Mouse (Mus musculus): ENCODE measurements around the gene Trim66. TPM values are rescaled to one million over a fixed set of nuclear protein-coding genes. Genes with fewer than 3 reads are reported as not detected.

Trim66 gene
- polyA plus RNA-seq, 1 experiment from 2014 or later = not detected

GRCm38 (mm10) chr7:109468262-109468701 is 39.7 kb downstream of the Trim66 start:
- Histone ChIP-seq H3K4me2 (replicated peaks; ENCODE audit: low read depth, low read length) (no peak overlapping the region), H3K27me3 (ENCODE audit: insufficient read depth, low read length) (no peaks in the 10 kb centered on the region), H3K36me3 (ENCODE audit: insufficient read depth, low read length) (no peaks in the 10 kb centered on the region), H3K9me3 (ENCODE audit: low read length) (no peaks in the 10 kb centered on the region), H3K9ac (replicated peaks; ENCODE audit: low read length) (no peak overlapping the region), H3K4me3 (ENCODE audit: low read length) (no peak overlapping the region), H3K27ac (ENCODE audit: low read length) (no peak overlapping the region), H3K4me1 (ENCODE audit: insufficient read depth, low read length) (peaks cover 3% of the 10 kb centered on the region; the same call in 1 of the 2 replicates)
- WGBS = 23% methylated on average over 6 of the region's 6 CpGs
- ATAC-seq (ENCODE audit: low FRiP score, low TSS enrichment) = no peak

GRCm38 (mm10) chr7:109467591-109467990 is 40.3 kb downstream of the Trim66 start:
- 35% methylated on average over 2 of the region's 2 CpGs for WGBS
- peaks cover 3% of the 10 kb centered on the region; the same call in 1 of the 2 replicates for H3K4me1 ChIP-seq (ENCODE audit: insufficient read depth, low read length)
- H3K27me3 ChIP-seq (ENCODE audit: insufficient read depth, low read length) = no peaks in the 10 kb centered on the region
- no peaks in the 10 kb centered on the region for H3K36me3 ChIP-seq (ENCODE audit: insufficient read depth, low read length)
- H3K9me3 ChIP-seq (ENCODE audit: low read length) = no peaks in the 10 kb centered on the region
- H3K4me2 ChIP-seq (replicated peaks; ENCODE audit: low read depth, low read length) = no peak overlapping the region
- no peak overlapping the region for H3K4me3 ChIP-seq (ENCODE audit: low read length)
- no peak overlapping the region for H3K27ac ChIP-seq (ENCODE audit: low read length)
- no peak for ATAC-seq (ENCODE audit: low FRiP score, low TSS enrichment)
- no peak overlapping the region for H3K9ac ChIP-seq (replicated peaks; ENCODE audit: low read length)

- 89% methylated on average over 8 of the region's 8 CpGs for WGBS
- no peaks in the 10 kb centered on the region for H3K27me3 ChIP-seq (ENCODE audit: insufficient read depth, low read length)
- no peak overlapping the region for H3K4me2 ChIP-seq (replicated peaks; ENCODE audit: low read depth, low read length)
- H3K27ac ChIP-seq (ENCODE audit: low read length) = no peak overlapping the region
- no peak overlapping the region for H3K4me3 ChIP-seq (ENCODE audit: low read length)
- no peak for ATAC-seq (ENCODE audit: low FRiP score, low TSS enrichment)
- no peak overlapping the region for H3K9ac ChIP-seq (replicated peaks; ENCODE audit: low read length)
- H3K9me3 ChIP-seq (ENCODE audit: low read length) = no peaks in the 10 kb centered on the region
- no peaks in the 10 kb centered on the region for H3K4me1 ChIP-seq (ENCODE audit: insufficient read depth, low read length)
- H3K36me3 ChIP-seq (ENCODE audit: insufficient read depth, low read length) = no peaks in the 10 kb centered on the region
Measured at GRCm38 (mm10) chr7:109460698-109461097, 47.2 kb downstream of the Trim66 start.

- H3K9ac ChIP-seq (replicated peaks; ENCODE audit: low read length) = no peak overlapping the region
- H3K9me3 ChIP-seq (ENCODE audit: low read length) = no peaks in the 10 kb centered on the region
- H3K27me3 ChIP-seq (ENCODE audit: insufficient read depth, low read length) = no peaks in the 10 kb centered on the region
- H3K4me1 ChIP-seq (ENCODE audit: insufficient read depth, low read length) = no peaks in the 10 kb centered on the region
- H3K4me2 ChIP-seq (replicated peaks; ENCODE audit: low read depth, low read length) = no peak overlapping the region
- H3K4me3 ChIP-seq (ENCODE audit: low read length) = no peak overlapping the region
- no peaks in the 10 kb centered on the region for H3K36me3 ChIP-seq (ENCODE audit: insufficient read depth, low read length)
- H3K27ac ChIP-seq (ENCODE audit: low read length) = no peak overlapping the region
- no peak for ATAC-seq (ENCODE audit: low FRiP score, low TSS enrichment)
- 70% methylated on average over 5 of the region's 6 CpGs for WGBS
Measured at GRCm38 (mm10) chr7:109456563-109456962, 51.4 kb downstream of the Trim66 start.

- Histone ChIP-seq H3K9me3 (ENCODE audit: low read length) (no peaks in the 10 kb centered on the region), H3K9ac (replicated peaks; ENCODE audit: low read length) (no peak overlapping the region), H3K36me3 (ENCODE audit: insufficient read depth, low read length) (no peaks in the 10 kb centered on the region), H3K27me3 (ENCODE audit: insufficient read depth, low read length) (no peaks in the 10 kb centered on the region), H3K27ac (ENCODE audit: low read length) (no peak overlapping the region), H3K4me3 (ENCODE audit: low read length) (no peak overlapping the region), H3K4me1 (ENCODE audit: insufficient read depth, low read length) (no peaks in the 10 kb centered on the region), H3K4me2 (replicated peaks; ENCODE audit: low read depth, low read length) (no peak overlapping the region)
- 93% methylated on average over 2 of the region's 2 CpGs for WGBS
- ATAC-seq (ENCODE audit: low FRiP score, low TSS enrichment) = no peak
Measured at GRCm38 (mm10) chr7:109455748-109456147, 52.2 kb downstream of the Trim66 start.

GRCm38 (mm10) chr7:109454856-109455255 is 53.1 kb downstream of the Trim66 start:
- WGBS = 85% methylated on average over 9 of the region's 9 CpGs
- Histone ChIP-seq H3K4me3 (ENCODE audit: low read length) (no peak overlapping the region), H3K4me2 (replicated peaks; ENCODE audit: low read depth, low read length) (no peak overlapping the region), H3K9me3 (ENCODE audit: low read length) (no peaks in the 10 kb centered on the region), H3K27me3 (ENCODE audit: insufficient read depth, low read length) (no peaks in the 10 kb centered on the region), H3K9ac (replicated peaks; ENCODE audit: low read length) (no peak overlapping the region), H3K36me3 (ENCODE audit: insufficient read depth, low read length) (no peaks in the 10 kb centered on the region), H3K4me1 (ENCODE audit: insufficient read depth, low read length) (no peaks in the 10 kb centered on the region), H3K27ac (ENCODE audit: low read length) (no peak overlapping the region)
- ATAC-seq (ENCODE audit: low FRiP score, low TSS enrichment) = no peak

- Histone ChIP-seq H3K27ac (ENCODE audit: low read length) (no peak overlapping the region), H3K9ac (replicated peaks; ENCODE audit: low read length) (no peak overlapping the region), H3K4me1 (ENCODE audit: insufficient read depth, low read length) (no peaks in the 10 kb centered on the region), H3K36me3 (ENCODE audit: insufficient read depth, low read length) (no peaks in the 10 kb centered on the region), H3K4me2 (replicated peaks; ENCODE audit: low read depth, low read length) (no peak overlapping the region), H3K4me3 (ENCODE audit: low read length) (no peak overlapping the region), H3K27me3 (ENCODE audit: insufficient read depth, low read length) (no peaks in the 10 kb centered on the region), H3K9me3 (ENCODE audit: low read length) (no peaks in the 10 kb centered on the region)
- no peak for ATAC-seq (ENCODE audit: low FRiP score, low TSS enrichment)
- WGBS = 76% methylated on average over 2 of the region's 2 CpGs
Measured at GRCm38 (mm10) chr7:109448060-109448459, 59.9 kb downstream of the Trim66 start.

GRCm38 (mm10) chr7:109445012-109445411 is 62.9 kb downstream of the Trim66 start:
- Histone ChIP-seq H3K27me3 (ENCODE audit: insufficient read depth, low read length) (0 out of 2 replicates have a peak, but pooled peaks cover 3% of the 10 kb centered on the region), H3K36me3 (ENCODE audit: insufficient read depth, low read length) (no peaks in the 10 kb centered on the region), H3K27ac (ENCODE audit: low read length) (no peak overlapping the region), H3K4me1 (ENCODE audit: insufficient read depth, low read length) (no peaks in the 10 kb centered on the region), H3K4me3 (ENCODE audit: low read length) (no peak overlapping the region), H3K9me3 (ENCODE audit: low read length) (no peaks in the 10 kb centered on the region), H3K9ac (replicated peaks; ENCODE audit: low read length) (no peak overlapping the region), H3K4me2 (replicated peaks; ENCODE audit: low read depth, low read length) (no peak overlapping the region)
- no peak for ATAC-seq (ENCODE audit: low FRiP score, low TSS enrichment)
- 11% methylated on average over 6 of the region's 6 CpGs for WGBS

- no peak for ATAC-seq (ENCODE audit: low FRiP score, low TSS enrichment)
- Histone ChIP-seq H3K9ac (replicated peaks; ENCODE audit: low read length) (no peak overlapping the region), H3K36me3 (ENCODE audit: insufficient read depth, low read length) (no peaks in the 10 kb centered on the region), H3K9me3 (ENCODE audit: low read length) (no peaks in the 10 kb centered on the region), H3K27me3 (ENCODE audit: insufficient read depth, low read length) (peaks cover 16% of the 10 kb centered on the region), H3K4me3 (ENCODE audit: low read length) (no peak overlapping the region), H3K4me2 (replicated peaks; ENCODE audit: low read depth, low read length) (no peak overlapping the region), H3K4me1 (ENCODE audit: insufficient read depth, low read length) (peaks cover 15% of the 10 kb centered on the region), H3K27ac (ENCODE audit: low read length) (no peak overlapping the region)
- WGBS = 71% methylated on average over 5 of the region's 5 CpGs
Measured at GRCm38 (mm10) chr7:109442739-109443138, 65.2 kb downstream of the Trim66 start.

- WGBS = 85% methylated on average over 9 of the region's 9 CpGs
- Histone ChIP-seq H3K27ac (ENCODE audit: low read length) (no peak overlapping the region), H3K36me3 (ENCODE audit: insufficient read depth, low read length) (no peaks in the 10 kb centered on the region), H3K4me1 (ENCODE audit: insufficient read depth, low read length) (peaks cover 15% of the 10 kb centered on the region), H3K9ac (replicated peaks; ENCODE audit: low read length) (no peak overlapping the region), H3K4me3 (ENCODE audit: low read length) (no peak overlapping the region), H3K4me2 (replicated peaks; ENCODE audit: low read depth, low read length) (no peak overlapping the region), H3K27me3 (ENCODE audit: insufficient read depth, low read length) (peaks cover 16% of the 10 kb centered on the region), H3K9me3 (ENCODE audit: low read length) (no peaks in the 10 kb centered on the region)
- ATAC-seq (ENCODE audit: low FRiP score, low TSS enrichment) = no peak
Measured at GRCm38 (mm10) chr7:109440697-109441269, 67.2 kb downstream of the Trim66 start.
